Mouse (Mus musculus): Measurements from ENCODE around the gene Tmem170.
A peak's percentile ranks its signal among the peaks of the same experiment; 100 is the strongest.

The Tmem170 gene

GRCm38 (mm10) chr8:111876355-111876948 lies at the start of gene Tmem170:
TSS of gene Tmem170 (minus strand) at chr8:111876750.
- DNase-seq, result peak; percentile 98

GRCm38 (mm10) chr8:111924976-111925375 lies 48.4 kb upstream of the Tmem170 start:
- DNase-seq, result no peak

DNA sequence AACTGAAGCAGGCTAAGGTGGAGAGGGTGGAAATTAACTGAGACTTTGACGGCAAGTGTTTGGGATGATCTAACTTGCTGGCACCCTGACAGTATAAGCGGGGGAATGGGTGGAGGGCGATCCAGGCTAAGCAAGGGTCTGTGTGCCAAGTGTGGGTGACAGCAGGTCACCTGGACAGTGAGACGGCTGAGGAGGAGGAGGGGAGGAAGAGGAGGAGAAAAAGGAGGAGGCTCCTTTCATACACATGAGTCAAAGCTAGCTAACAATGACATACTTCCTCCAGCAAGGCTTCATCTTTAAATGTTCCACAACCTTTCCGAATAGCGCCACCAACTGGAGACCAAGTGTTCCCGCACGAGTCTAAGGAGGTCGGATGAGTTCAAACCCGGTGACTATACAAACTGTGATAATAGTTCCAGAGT lies 46.8 kb upstream of the Tmem170 start:
- peak; percentile 72 for DNase-seq

- DNase-seq, result no peak
Observed at GRCm38 (mm10) chr8:111920971-111921370, 44.4 kb upstream of the Tmem170 start.

- DNase-seq, result no peak
Observed at GRCm38 (mm10) chr8:111919663-111920062, 43.1 kb upstream of the Tmem170 start.

DNA sequence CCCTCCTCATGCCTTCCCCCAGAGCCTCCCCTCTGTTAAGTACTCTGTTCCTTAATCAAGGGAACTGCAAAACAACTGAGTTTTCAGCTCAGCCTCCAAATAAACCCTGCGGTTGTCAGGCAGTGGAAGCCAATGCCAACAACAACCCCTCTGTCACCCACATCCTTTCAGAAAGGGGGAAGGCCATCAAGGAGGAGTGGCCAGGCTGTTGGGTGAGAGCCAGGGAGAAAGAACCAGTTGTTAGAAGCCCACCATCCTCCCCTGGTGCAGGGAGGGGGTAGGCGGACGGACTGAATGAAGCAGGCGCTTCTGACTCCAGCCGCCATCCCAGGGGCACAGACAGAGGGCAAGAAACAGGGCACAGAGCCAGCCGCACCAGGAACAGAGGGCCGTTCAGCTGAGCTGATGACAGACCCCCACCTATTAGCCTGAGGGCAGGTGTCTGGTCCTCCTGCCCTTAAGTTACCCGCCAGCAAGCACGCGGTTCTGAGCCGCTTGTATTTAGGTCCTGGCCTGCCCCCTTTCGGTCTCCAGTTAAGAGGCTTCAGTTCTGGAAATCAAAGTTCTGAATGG lies 36.4 kb upstream of the Tmem170 start:
- DNase-seq, result peak; percentile 63

- no peak for DNase-seq
Observed at GRCm38 (mm10) chr8:111911572-111911971, 35.0 kb upstream of the Tmem170 start.

DNA sequence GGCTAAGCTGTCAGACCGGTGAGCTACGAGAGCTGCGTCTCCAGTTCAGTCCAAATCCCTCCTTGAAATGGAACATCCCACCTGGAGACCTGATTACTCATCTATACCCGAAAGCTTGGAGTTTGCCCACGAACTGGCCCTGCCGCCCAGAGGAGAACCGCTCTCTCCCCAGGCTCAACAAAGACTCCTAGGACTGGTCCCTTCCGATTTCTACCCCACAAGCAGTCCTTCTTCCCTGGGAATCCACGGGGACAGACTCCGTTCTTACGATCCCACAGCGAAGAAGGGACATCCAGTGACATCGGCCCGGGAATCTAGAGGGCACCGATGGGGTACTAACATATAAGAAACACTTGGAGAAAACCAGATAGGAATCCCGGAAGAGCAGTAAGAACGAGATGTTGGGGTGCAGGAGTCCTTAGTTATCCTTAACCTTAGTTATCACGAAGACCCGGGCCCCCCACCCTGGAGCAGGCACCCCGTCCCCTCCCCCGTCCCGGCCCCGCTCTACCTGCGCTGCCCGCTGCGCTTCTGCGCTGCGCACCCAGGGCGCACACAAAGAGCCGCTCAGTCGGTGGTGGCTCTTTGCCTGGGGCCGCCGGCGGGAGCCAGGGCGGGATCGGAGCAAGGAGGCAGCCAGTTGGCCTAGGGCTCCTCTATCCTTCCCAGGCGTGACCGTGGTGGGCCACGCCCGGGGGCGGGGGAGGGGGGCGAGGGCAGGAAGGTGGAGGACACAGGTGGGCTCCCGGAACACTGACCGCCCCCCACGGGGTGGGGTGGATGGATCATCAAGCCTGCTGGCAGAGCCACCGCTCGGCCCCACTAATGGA lies 33.3 kb upstream of the Tmem170 start, which contains the start of gene Chst5:
TSS of gene Chst5 (minus strand) at position 827 of the 830 bp plus-strand sequence.
- peak; percentile 50 for DNase-seq

GRCm38 (mm10) chr8:111905500-111906121 lies 29.1 kb upstream of the Tmem170 start:
- DNase-seq, result no peak

GRCm38 (mm10) chr8:111902080-111902479 lies 25.5 kb upstream of the Tmem170 start:
- no peak for DNase-seq

DNA sequence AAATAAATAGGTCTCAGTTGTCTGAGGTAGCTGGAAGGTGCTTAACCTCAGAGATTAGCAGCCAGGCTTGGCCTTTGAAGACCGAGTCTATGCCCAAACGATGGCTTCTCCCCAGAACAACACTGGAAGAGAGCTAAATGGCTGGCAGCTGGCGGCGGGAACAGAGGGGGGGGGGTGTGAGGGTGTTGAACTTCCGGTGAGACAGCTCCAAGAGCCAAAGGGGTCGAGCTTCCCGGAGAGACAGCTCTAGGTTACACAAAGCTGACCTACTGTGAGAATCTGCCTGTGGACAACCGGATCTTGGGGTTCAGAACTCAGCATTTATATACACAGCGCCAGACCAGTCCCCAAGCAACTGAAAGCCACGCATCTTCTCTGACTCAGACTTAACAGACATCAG lies 22.0 kb upstream of the Tmem170 start:
- peak; percentile 53 for DNase-seq

- no peak for DNase-seq
Observed at GRCm38 (mm10) chr8:111894955-111895354, 18.4 kb upstream of the Tmem170 start.

GRCm38 (mm10) chr8:111892615-111893014 lies 16.1 kb upstream of the Tmem170 start:
- no peak for DNase-seq

DNA sequence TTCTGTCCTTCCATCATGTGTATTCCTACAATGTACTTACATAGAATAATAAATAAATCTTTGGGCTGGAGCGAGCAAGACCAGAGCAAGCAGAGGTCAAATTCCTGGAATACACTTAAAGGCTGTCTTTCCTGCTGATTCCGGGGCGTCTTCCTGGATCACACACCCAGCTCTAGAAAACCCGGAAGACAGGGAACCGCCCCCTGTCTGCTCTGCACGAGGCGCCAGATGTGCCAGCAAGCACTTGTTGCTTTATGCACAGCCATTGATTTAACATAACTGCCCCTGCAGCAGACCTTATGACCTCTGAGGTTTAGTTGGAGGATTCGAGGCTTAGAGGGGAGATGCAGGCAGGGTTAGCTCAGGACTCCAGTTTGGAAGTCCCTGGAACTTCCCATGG lies 15.4 kb upstream of the Tmem170 start:
- no peak for DNase-seq

- DNase-seq, result no peak
Observed at GRCm38 (mm10) chr8:111890911-111891303, 14.4 kb upstream of the Tmem170 start.

DNA sequence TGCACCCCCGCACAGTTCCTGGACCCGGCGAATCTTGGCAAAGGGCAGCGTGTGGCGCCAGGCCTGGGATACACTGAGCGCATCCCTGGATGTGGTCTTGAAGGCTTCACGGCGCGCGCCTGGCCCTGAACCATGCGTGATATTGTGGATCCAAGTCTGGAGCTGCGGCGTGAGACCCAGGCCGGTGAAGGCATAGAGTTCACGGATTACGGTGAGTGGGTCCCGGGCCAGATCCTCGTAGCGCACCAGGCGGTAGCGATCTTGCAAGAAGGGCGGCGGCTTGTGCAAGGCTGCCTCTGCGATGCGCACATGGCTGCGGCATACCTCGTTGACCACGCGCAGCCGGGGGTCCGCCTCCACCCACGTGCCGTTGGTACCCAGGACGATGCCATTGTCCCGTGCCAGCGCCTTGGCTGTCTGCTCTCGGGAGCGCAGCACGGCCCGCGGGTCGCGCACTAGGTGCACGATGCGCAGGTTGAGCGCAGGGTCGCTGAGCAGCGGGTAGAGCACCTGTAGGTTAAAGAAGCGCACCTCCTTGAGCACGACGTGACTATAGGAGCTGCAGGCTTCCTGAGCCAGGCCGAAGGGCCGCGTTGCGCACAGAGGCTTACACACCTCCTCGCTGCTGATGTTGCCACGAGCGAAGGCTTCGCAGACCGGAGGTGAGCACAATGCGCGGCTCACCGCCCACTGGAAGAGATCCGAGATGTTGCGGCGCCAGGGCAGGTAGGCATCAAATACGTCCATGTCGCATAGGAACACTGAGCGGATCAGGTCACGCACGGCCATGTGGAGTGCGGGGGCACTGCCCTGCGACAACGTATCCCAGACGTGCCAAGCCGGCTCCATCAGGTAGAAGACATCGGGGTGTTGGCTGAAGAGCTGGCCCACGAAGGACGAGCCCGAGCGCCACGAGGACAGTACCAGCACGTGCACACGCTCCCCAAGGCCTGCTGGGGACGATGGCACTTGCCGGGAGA lies 13.7 kb upstream of the Tmem170 start:
- peak; percentile 17 for DNase-seq

DNA sequence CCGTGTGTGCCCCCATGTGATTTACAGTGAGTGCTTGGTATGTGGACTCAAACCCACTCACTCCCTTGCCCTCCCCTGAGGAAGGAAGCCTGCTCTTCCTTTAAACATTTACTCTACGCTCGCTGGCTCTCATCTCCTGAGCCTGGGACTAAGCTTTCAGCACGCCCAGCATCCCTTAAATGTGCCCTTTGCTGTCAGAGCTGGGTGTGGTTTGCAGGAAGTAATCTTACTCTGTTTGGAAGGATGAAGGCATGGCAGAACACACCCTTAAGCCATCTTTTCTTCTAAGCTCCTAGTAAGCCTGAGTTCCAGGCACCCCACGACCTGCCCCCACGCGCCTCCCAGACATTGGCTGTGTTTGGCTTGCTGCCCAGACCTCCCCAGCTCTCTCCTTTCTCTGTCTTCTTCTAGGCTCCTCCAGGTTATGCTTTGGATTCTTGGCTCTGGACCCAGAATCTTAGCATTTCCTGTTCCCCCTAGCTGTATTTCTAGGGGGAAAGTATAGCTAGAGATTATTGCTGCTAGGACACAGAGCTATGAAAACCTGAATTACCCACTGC lies 11.6 kb upstream of the Tmem170 start:
- DNase-seq, result no peak

DNA sequence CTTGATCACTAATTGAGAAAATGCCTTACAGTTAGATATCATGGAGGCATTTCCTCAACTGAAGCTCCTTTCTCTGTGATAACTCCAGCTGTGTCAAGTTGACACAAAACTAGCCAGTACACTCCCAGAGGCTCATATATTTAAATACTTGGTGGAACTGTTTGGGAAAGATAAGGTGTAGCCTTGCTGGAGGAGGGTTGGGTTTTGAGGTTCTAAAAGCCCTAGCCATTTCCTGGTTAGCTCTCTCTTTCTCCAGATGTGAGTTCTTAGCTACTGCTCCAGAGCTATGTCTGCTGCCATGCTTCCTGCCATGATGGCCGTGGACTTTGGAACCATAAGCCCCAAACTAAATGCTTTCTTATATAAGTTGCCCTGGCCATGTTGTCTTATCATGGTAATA lies 10.9 kb upstream of the Tmem170 start:
- no peak for DNase-seq

GRCm38 (mm10) chr8:111883615-111884014 lies 7.1 kb upstream of the Tmem170 start:
- DNase-seq, result no peak

- peak; percentile 71 for DNase-seq
Observed at GRCm38 (mm10) chr8:111881591-111881990, 5.0 kb upstream of the Tmem170 start.

DNA sequence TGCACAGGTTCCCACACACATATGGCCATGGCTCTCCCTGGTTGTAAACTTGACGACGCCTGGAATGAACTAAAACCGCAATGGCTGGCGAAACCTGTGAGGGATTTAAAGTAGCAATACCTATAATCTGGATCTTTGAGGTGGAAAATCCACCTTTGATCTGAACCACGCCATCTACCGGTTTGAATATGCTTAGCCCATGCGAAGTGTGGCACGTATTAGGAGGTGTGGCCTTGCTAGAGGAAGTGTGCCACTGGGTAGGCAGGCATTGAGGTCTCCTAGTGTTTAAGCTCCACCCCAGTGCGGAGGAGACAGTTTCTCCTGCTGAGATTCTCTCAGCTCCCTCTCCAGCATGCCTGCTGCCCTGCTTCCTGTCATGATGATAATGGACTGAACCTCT lies 1.2 kb upstream of the Tmem170 start:
- DNase-seq, result no peak

DNA sequence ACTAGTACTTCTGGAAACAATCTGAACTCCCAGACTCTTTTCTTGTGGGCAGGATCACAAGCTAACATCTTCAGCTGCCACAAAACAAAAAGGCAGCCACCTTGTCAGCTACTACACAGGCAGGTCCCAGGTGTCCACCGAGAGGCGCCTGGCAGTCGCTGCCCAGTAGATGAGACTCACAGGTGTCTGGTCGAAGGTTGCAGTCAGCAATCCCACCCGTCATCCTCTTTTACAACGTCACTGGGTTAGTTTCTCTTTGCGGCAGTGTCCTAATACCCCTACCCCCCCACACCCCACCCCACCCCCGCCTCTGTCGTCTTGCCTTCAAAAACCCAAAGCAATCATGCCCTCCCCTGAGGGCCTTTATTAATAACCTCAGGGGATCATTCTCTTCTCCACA lies 792 bp downstream of the Tmem170 start:
- peak; percentile 23 for DNase-seq
